Mouse (Mus musculus) adrenal gland (tissue): ENCODE results near the gene 1700012B09Rik.

Source experiments
- intact Hi-C: fragments of 180-260 bp; cut with DNase I; formaldehyde crosslinking; loops from one replicate; pipeline ENCODE4 v1.15.1; 2025

1700012B09Rik gene

DNA sequence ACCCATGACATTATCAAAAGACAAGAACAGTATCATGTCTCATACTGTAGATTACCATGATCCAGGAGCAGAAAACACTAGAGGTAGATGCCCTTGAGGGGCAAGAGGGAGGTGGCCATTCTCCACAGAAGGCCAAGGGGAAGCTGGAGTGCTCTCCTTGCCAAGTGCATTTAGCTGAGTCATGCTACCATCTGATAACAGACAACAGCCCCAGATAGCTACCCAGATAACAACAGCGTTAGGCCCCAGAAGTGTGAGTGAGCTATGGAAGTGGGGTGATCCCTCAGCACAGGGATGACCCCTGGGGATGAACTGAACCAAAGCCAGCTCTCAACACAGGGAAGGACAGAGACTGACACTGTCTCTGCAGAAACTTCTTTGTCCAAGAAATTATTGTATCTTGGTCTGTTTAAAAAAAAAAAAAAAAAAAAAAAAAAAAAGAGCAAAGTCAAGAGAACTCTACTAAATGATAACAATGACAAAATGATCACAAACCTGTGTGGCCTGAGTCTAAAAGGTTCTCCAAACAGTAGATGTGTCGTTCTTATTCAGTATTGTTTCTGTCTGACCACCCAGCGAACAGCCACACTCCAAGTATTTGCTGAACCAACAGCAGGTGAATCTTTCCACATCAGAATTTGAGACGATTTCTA lies 31.2 kb downstream of the 1700012B09Rik start:
- intact Hi-C loops = no loop called here

DNA sequence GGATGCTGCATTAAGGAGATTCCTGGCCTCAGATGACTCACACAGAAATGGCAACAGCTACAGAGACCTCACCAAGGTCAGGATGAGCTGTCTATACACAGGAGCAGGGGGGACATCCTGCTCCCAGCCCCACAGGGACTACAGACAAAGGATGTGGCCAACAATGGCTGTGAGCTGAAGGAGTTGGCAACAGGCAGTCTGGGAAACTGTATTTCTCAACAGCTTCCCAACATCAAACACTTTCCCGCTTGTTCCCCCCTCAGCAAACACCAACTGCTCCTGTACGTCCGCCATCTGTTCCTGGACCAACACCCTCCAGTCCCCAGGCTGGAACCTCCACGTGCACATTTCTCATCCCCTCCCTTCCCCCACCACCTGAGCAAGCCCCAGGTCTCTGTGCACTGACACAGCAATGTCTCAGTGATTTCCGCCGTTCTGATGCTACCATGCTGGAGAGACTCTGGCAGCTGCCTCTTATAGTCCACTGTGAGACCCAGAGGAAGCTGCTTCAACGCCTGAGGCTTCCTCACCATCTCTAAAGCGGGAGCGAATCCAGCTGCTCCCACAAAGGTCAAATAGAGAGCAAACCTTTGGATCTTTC lies 39.8 kb downstream of the 1700012B09Rik start:
- intact Hi-C loops = no loop called here

DNA sequence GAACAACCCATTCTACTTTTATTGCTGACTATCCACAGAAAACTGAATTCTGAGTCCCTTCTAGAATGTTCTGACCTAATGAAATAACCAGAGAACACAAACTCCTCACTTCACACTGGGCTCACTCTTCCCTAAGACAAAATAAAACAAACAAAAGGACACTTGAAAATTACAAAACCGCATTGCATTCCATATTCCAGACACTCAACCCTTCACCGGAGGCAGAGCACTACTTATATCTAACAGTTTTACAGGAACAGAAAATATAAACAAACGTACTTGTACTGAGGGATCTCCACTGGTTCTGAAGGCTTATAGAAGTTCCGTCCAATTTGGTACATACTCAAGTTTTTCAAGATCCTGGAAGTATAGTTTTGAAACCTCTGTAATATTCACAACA lies 42.5 kb downstream of the 1700012B09Rik start:
- intact Hi-C loops = no loop called here

DNA sequence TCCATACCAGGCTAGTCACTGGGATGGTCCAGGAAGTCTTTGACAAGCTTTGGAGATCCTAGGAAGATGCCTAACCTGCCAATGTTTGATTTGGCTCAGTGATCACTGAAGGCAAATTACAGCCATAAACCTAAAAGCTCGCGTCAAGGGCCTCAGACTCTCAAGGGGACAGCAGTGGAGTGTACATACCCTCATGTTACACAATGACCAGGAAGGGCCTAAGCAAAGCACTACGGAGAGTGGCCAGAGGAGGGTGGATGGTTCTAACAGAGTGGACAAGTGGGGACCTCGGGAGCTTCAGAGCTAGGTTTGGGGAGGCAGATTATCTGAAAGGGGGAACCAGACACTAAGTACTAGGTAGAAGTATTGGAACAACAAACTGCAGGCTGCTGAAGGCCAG lies 44.2 kb downstream of the 1700012B09Rik start:
- intact Hi-C loops = no loop called here

DNA sequence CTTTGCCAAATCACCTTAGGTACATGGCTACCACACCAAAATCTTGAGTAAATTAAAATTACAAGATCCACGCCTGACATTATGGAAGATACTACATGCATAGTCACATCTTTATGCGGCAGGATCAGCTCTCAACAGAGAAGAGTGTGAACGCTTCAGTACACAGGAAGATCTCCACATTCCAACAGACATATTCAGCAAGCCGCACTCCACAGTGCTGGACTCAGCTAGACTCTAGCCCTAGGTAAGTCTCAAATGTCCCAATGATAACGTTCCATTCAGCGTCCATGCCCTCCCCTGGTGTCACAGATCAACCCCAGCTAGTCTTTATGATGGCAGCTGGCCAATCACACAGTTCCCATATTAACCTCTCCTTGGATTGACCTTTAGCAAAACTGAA lies 44.8 kb downstream of the 1700012B09Rik start:
- intact Hi-C loops = no loop called here

DNA sequence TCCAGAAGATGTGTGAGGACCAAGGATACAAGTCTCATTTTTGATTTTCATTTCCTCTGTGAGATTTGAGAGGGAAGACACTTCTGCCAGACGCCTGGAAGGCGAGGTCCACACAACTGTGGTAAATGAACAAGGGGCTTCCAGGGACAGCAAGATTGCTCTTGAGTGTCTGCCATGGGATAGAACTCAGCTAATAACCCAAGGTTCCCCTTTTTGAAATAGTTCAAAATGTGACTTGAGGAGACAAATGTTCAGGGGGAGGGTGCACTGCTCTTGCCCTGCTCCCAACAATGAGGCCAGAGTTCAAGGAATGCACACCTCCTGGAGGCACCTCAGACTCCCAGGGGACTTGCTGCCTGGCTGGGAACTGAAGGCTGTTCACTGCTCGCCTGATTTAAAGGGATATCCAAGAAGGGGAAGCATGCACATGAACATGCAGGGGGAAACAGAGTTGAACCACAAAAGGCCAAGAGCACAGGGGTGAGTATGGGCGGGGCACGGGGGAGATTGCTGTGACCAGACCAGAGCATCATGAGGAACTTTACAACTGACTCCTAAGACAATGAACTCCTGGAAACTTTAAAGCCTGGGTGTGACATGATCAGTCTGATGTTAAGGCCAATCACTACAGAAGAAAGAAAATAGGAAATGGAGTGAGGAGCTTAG lies 45.9 kb downstream of the 1700012B09Rik start:
- intact Hi-C loops = no loop called here

DNA sequence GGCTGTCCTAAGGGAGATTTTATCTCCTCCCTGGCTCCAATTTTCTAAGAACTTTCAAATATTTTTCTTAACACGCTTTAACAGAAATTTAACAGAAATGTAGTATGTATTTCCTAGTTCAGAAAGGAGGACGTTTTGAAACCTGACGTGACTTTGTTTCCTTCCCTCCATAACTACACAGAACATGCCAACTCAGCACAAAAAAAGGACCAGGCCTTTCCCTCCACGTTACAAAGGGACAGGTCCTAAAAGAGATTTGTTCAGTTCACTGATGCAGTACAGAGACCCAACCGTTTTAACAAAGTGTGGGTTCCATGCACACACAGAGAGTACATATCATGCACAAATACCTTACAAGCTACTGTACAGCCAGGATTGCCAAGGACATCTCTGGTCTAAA lies 49.2 kb downstream of the 1700012B09Rik start:
- intact Hi-C loops = no loop called here

DNA sequence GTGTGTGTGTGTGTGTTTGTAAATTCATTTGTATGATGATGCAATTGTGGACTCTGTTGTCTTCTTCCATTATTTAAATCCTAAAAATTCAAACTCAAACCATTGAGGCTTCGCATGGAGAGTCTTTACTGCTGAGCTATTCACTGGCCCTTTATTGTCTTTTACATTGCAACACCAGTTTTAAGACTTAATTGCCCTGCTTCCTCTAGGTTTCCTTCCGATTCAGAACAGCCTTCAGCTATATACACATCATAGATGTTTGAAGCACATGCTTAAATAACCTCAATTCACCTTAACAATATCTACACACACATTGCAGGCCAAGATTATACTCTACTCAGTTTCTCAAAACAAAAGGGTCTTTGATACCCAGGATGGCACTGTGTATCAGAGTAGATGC lies 50.4 kb downstream of the 1700012B09Rik start:
- intact Hi-C loops = no loop called here

DNA sequence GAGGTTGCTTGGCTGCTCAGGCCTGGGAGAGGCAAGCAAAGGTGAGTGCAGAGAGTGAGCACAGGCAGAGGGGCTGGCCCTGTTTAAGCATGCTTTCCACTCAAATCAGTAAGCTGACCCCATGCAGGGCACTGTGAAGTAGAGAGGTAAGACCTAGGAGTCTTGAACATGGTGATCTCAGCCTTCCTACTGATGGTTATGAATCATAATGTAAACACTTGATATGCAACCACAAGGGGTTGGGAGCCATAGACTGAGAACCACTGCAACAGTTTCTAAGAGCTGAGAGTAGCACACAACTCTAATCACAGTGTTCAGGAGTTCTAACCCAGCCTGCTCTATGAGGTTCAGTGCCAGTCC lies 52.5 kb downstream of the 1700012B09Rik start:
- intact Hi-C loops = no loop called here

DNA sequence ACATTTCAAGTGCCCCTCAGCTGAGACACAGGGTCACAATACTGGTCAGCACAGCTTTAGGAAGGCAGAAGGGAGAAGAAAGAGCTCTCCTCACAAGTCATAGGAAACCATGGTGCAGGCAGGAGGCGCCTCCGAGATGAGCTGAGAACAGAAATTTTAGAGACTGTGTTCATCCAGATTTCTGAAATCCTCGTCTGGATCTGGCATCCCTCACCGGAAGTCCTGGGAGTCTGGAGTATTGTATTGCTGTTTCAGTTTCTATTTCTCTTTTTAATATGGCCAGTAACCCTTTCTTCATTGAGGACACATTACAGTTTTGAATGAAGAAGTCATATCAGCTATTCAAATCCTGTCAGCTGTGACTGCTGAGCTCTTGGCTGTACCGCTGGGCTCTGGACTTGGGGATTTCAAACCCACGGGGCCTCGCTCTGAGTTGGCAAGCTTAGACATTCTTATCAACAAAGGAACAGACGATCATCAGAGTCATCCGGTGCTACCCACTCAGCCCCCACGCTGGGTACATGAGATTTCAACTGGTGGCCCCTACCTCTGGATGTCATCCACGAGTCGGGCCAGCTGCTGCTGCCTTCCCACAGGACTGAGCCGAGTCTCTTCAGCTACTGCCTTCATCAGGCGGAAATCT lies 53.0 kb downstream of the 1700012B09Rik start:
- intact Hi-C loops = no loop called here

DNA sequence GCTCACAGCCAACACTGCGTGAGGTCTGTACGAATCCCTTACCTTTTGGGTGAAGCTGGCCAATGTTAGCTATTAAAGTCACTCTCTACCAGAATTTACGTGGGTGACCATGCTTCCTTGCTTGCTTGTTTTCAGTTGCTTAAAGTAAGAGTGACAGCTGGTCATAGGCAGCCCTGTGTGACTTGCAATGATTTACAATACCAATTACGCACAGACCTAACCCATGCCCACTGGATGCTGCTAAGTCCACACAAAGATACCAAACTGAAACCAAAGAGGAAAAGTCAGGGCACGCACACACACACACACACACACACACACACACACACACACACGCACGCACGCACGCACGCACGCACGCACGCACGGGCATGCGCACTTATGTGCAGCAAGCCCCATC lies 55.6 kb downstream of the 1700012B09Rik start:
- intact Hi-C loops = no loop called here

DNA sequence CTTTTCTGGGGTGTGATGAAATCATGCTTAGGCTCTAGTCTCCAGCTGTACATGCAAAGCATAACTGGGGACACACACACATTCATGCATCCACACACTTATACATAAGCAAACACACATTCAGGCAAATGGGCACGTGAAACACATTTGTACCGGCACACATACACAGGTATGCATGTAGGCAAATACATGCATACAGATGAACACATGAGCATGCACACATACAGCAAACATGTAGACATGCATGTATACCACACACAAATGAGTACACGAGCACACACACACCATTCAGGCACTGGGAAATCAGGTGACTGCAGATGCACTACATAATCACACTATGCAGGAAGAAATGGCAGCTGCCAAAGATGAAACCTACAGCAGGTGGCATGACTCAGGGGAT lies 59.9 kb downstream of the 1700012B09Rik start:
- intact Hi-C loops = no loop called here
